Mouse (Mus musculus): ENCODE measurements at regions not wholly inside any gene's neighbourhood (a gene's known extent, or its start where the extent isn't known, plus 50 kb on each side); places are given as distances from the start of the nearest gene placed in this dataset.
A peak's percentile ranks its signal among the peaks of the same experiment; 100 is the strongest.

- no peaks in the 10 kb centered on the region for H3K36me3 ChIP-seq (ENCODE audit: insufficient read depth, low read length)
- TF ChIP-seq CTCF (IDR thresholded peaks at IDR 0.05; ENCODE audit: low read depth): no peak
- no peaks in the 10 kb centered on the region for H3K27me3 ChIP-seq (ENCODE audit: insufficient read depth, low read length)
- H3K4me3 ChIP-seq (replicated peaks; ENCODE audit: low read depth, low read length): no peak overlapping the region
- H3K4me2 ChIP-seq (ENCODE audit: low read length): no peak overlapping the region
- no peak for ATAC-seq (replicated peaks; ENCODE audit: low FRiP score, low read depth)
- 39% methylated on average over 2 of the region's 2 CpGs for WGBS
- H3K9me3 ChIP-seq (replicated peaks; ENCODE audit: low read length): no peaks in the 10 kb centered on the region
- DNase-seq (ENCODE audit: low spot score): peak; percentile 54
- no peak overlapping the region for H3K9ac ChIP-seq (ENCODE audit: low read depth, low read length)
- no peaks in the 10 kb centered on the region for H3K4me1 ChIP-seq (replicated peaks; ENCODE audit: insufficient read depth, low read length)
- no peak overlapping the region for H3K27ac ChIP-seq
Measured at GRCm38 (mm10) chr5:57582392-57582791, 135.4 kb upstream of the Pcdh7 start.

GRCm38 (mm10) chr5:57587016-57587415 lies 130.8 kb upstream of the Pcdh7 start:
- no peak for TF ChIP-seq CTCF (IDR thresholded peaks at IDR 0.05; ENCODE audit: low read depth)
- H3K27me3 ChIP-seq (ENCODE audit: insufficient read depth, low read length): no peaks in the 10 kb centered on the region
- DNase-seq (ENCODE audit: low spot score) (no peak), ATAC-seq (replicated peaks; ENCODE audit: low FRiP score, low read depth) (no peak)
- H3K27ac ChIP-seq: no peak overlapping the region
- no peak overlapping the region for H3K4me3 ChIP-seq (replicated peaks; ENCODE audit: low read depth, low read length)
- WGBS: 72% methylated on average over 2 of the region's 2 CpGs
- H3K4me2 ChIP-seq (ENCODE audit: low read length): no peak overlapping the region
- no peaks in the 10 kb centered on the region for H3K9me3 ChIP-seq (replicated peaks; ENCODE audit: low read length)
- no peaks in the 10 kb centered on the region for H3K4me1 ChIP-seq (replicated peaks; ENCODE audit: insufficient read depth, low read length)
- no peak overlapping the region for H3K9ac ChIP-seq (ENCODE audit: low read depth, low read length)
- H3K36me3 ChIP-seq (ENCODE audit: insufficient read depth, low read length): no peaks in the 10 kb centered on the region

- no peak overlapping the region for H3K4me3 ChIP-seq (replicated peaks; ENCODE audit: low read depth, low read length)
- no peaks in the 10 kb centered on the region for H3K4me1 ChIP-seq (replicated peaks; ENCODE audit: insufficient read depth, low read length)
- H3K9me3 ChIP-seq (replicated peaks; ENCODE audit: low read length): no peaks in the 10 kb centered on the region
- TF ChIP-seq CTCF (IDR thresholded peaks at IDR 0.05; ENCODE audit: low read depth): no peak
- no peak overlapping the region for H3K4me2 ChIP-seq (ENCODE audit: low read length)
- H3K9ac ChIP-seq (ENCODE audit: low read depth, low read length): no peak overlapping the region
- no peaks in the 10 kb centered on the region for H3K27me3 ChIP-seq (ENCODE audit: insufficient read depth, low read length)
- DNase-seq (ENCODE audit: low spot score): no peak
- no peaks in the 10 kb centered on the region for H3K36me3 ChIP-seq (ENCODE audit: insufficient read depth, low read length)
- no peak for ATAC-seq (replicated peaks; ENCODE audit: low FRiP score, low read depth)
- WGBS: 74% methylated on average over 1 of the region's 1 CpGs
- no peak overlapping the region for H3K27ac ChIP-seq
Measured at GRCm38 (mm10) chr5:57595924-57596323, 121.8 kb upstream of the Pcdh7 start.

- no peak overlapping the region for H3K4me2 ChIP-seq (ENCODE audit: low read length)
- ATAC-seq (replicated peaks; ENCODE audit: low FRiP score, low read depth): no peak
- H3K27ac ChIP-seq: no peak overlapping the region
- no peak overlapping the region for H3K9ac ChIP-seq (ENCODE audit: low read depth, low read length)
- WGBS: 81% methylated on average over 5 of the region's 5 CpGs
- H3K27me3 ChIP-seq (ENCODE audit: insufficient read depth, low read length): no peaks in the 10 kb centered on the region
- H3K36me3 ChIP-seq (ENCODE audit: insufficient read depth, low read length): no peaks in the 10 kb centered on the region
- no peaks in the 10 kb centered on the region for H3K9me3 ChIP-seq (replicated peaks; ENCODE audit: low read length)
- DNase-seq (ENCODE audit: low spot score): no peak
- no peak overlapping the region for H3K4me3 ChIP-seq (replicated peaks; ENCODE audit: low read depth, low read length)
- H3K4me1 ChIP-seq (replicated peaks; ENCODE audit: insufficient read depth, low read length): no peaks in the 10 kb centered on the region
- no peak for TF ChIP-seq CTCF (IDR thresholded peaks at IDR 0.05; ENCODE audit: low read depth)
Measured at GRCm38 (mm10) chr5:57597043-57597442, 120.7 kb upstream of the Pcdh7 start.

GRCm38 (mm10) chr5:57598187-57598700 lies 119.5 kb upstream of the Pcdh7 start:
- Histone ChIP-seq H3K4me1 (replicated peaks; ENCODE audit: insufficient read depth, low read length) (no peaks in the 10 kb centered on the region), H3K36me3 (ENCODE audit: insufficient read depth, low read length) (no peaks in the 10 kb centered on the region), H3K27ac (no peak overlapping the region), H3K4me2 (ENCODE audit: low read length) (no peak overlapping the region), H3K4me3 (replicated peaks; ENCODE audit: low read depth, low read length) (no peak overlapping the region), H3K9ac (ENCODE audit: low read depth, low read length) (no peak overlapping the region), H3K9me3 (replicated peaks; ENCODE audit: low read length) (no peaks in the 10 kb centered on the region), H3K27me3 (ENCODE audit: insufficient read depth, low read length) (no peaks in the 10 kb centered on the region)
- TF ChIP-seq CTCF (IDR thresholded peaks at IDR 0.05; ENCODE audit: low read depth): no peak
- DNase-seq (ENCODE audit: low spot score) (no peak), ATAC-seq (replicated peaks; ENCODE audit: low FRiP score, low read depth) (no peak)
- 75% methylated on average over 4 of the region's 4 CpGs for WGBS
